Mouse (Mus musculus): ENCODE measurements around the gene Cecr2.

Gene Cecr2

GRCm38 (mm10) chr6:120666761-120667421 lies 722 bp downstream of the Cecr2 start:
- in situ Hi-C loops (cut with MboI; ENCODE audit: unreplicated experiment in 2 of 2), result no loop called here

GRCm38 (mm10) chr6:120667422-120667781 lies 1.2 kb downstream of the Cecr2 start:
- in situ Hi-C loops (cut with MboI; ENCODE audit: unreplicated experiment in 2 of 2), result no loop called here

DNA sequence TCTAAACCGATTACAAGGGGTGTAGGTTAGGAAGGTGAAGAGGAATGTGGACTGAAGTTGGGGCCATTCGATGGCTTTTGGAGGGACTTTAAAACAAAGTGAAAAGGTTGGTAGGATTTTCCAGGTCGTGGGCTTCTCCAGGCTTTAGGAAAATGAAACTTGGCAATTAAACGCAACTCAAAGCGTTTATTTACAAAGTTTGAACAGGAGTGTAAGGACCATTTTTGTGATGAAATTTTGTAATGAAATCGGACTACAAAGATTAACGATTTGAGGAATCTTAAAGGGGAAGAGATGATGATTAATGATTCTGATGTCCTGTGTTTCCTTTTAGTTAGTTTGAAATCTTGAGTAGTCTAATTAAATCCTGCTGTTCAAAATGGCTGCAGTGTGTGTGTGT lies 1.7 kb downstream of the Cecr2 start:
- in situ Hi-C loops (cut with MboI; ENCODE audit: unreplicated experiment in 2 of 2), result no loop called here

GRCm38 (mm10) chr6:120674121-120674520 lies 8.0 kb downstream of the Cecr2 start:
- in situ Hi-C loops (cut with MboI; ENCODE audit: unreplicated experiment in 2 of 2), result loop anchor here (10.0 kb wide), 2 partner anchors 51 to 69 kb away; no protein-coding TSS in a partner anchor

DNA sequence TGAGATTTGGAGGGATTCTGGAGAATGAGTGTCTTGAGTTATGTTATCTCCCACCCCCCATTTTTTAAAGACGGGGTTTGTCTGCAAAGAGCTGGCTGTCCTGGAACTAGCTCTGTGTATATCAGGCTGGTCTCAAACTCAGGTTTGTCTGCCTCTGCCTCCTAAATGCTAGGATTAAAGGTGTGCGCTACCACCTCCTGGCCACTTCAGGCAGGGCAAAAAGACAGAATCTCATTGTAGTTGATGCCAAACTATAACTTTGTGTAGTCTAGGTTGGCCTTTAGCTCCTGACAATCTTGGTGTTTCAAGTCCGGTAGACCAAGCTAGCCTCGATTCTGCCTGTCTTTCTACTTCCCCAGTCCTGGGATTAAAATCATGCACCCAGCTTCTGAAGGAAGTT lies 8.7 kb downstream of the Cecr2 start:
- in situ Hi-C loops (cut with MboI; ENCODE audit: unreplicated experiment in 2 of 2), result loop anchor here (10.0 kb wide), 2 partner anchors 50 to 70 kb away; no protein-coding TSS in a partner anchor

GRCm38 (mm10) chr6:120675979-120676378 lies 9.8 kb downstream of the Cecr2 start:
- in situ Hi-C loops (cut with MboI; ENCODE audit: unreplicated experiment in 2 of 2), result loop anchor here (10.0 kb wide), 2 partner anchors 49 to 71 kb away; no protein-coding TSS in a partner anchor

- in situ Hi-C loops (cut with MboI; ENCODE audit: unreplicated experiment in 2 of 2), result no loop called here
Observed at GRCm38 (mm10) chr6:120683351-120683750, 17.2 kb downstream of the Cecr2 start.

DNA sequence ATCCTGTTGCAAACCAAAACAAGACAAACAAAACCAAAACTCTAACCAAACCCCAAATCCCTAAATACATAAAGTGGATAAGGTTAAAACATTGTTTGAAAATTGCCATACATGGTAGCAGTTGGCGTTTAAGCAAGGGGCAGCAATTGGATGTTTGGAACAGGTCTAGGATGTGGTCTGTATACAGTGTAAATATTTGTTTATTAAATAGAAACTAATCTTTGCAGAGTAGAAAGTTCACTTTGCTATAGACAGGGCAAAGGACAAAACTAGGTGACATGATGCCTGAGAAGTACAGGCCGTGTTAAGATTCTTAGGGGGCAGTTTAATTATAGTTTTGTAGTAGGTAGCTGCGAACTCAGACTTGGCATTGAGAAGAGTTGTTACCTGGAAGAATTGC lies 18.6 kb downstream of the Cecr2 start:
- in situ Hi-C loops (cut with MboI; ENCODE audit: unreplicated experiment in 2 of 2), result no loop called here

GRCm38 (mm10) chr6:120686872-120687650 lies 20.9 kb downstream of the Cecr2 start:
- in situ Hi-C loops (cut with MboI; ENCODE audit: unreplicated experiment in 2 of 2), result no loop called here

DNA sequence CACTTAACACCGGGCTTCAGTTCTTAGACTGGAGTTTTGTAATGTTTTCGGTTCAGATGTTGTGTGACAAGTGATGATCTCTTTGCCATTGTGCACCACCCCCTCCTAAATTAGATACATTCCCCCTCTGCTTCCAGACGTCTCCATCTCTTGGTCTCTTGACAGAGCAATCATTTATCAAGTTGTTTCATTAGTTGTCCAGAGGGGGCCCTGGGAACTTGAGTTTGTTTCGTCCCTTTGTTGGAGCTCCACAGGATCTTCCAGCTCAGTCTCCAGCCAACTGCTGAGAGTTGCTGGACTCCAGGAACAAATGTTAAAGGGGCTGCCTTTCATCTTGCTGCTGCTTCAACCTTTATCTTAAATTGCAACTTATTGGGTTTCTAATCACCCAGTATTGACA lies 34.1 kb downstream of the Cecr2 start:
- in situ Hi-C loops (cut with MboI; ENCODE audit: unreplicated experiment in 2 of 2), result no loop called here

DNA sequence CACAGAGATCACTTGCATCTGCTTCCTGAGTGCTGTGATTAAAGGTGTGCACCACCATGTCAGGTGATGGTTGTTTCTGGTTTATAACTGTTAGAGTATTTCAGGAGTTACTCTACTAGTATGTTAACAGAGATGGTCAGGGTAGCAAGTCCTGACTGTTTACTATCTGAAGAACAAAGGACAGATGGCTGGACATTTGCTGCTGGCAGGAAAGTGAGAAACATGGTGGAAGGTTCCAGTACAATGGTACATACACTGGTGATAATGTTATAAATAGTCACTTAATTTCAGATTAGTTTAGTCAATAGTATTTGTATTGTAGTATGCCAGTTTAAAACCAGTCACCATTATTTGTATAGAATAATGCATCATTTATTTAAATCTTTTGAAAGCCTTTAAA lies 38.2 kb downstream of the Cecr2 start:
- in situ Hi-C loops (cut with MboI; ENCODE audit: unreplicated experiment in 2 of 2), result no loop called here

GRCm38 (mm10) chr6:120708759-120709158 lies 42.6 kb downstream of the Cecr2 start:
- in situ Hi-C loops (cut with MboI; ENCODE audit: unreplicated experiment in 2 of 2), result no loop called here

DNA sequence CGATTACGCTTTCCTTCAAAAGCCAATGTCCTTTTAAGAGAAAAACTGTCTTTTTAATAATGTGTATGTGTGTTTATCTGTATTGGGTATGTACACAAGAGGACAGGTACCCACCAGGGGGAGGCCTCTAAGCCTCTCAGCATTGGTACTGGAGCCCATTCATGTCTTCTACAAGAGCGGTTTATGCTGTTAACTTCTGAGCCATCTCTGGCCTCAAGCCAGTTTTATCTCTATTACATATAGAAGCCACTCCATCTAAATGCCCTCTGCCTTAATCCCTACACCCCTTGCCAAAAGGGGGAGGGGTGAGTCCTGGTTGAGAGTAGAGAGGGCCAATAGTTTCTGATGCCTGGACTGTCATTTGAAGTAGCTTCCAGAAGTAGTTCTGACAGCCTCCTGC lies 48.6 kb downstream of the Cecr2 start:
- in situ Hi-C loops (cut with MboI; ENCODE audit: unreplicated experiment in 2 of 2), result no loop called here

GRCm38 (mm10) chr6:120715227-120715626 lies 49.1 kb downstream of the Cecr2 start:
- in situ Hi-C loops (cut with MboI; ENCODE audit: unreplicated experiment in 2 of 2), result no loop called here

DNA sequence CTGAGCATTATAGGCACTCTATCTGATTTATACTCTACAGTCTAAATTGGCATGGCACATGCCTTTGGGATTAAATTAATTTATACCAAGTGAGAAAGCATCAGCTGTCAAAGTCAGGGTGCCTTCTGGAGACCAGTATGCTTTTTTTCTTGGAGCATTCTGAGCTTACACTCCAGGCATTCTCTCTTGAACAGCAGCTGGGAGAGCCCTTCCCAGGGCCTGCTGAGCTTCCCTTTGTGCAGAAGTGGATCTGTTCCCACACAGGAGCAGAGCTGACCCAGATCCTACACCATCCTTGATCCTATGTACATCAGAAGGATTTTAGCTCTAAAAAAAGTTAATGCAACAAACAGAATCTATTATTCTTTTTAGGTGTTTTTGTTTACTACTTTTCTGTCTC lies 49.7 kb downstream of the Cecr2 start:
- in situ Hi-C loops (cut with MboI; ENCODE audit: unreplicated experiment in 2 of 2), result no loop called here

- in situ Hi-C loops (cut with MboI; ENCODE audit: unreplicated experiment in 2 of 2), result no loop called here
Observed at GRCm38 (mm10) chr6:120716531-120716984, 50.4 kb downstream of the Cecr2 start.

DNA sequence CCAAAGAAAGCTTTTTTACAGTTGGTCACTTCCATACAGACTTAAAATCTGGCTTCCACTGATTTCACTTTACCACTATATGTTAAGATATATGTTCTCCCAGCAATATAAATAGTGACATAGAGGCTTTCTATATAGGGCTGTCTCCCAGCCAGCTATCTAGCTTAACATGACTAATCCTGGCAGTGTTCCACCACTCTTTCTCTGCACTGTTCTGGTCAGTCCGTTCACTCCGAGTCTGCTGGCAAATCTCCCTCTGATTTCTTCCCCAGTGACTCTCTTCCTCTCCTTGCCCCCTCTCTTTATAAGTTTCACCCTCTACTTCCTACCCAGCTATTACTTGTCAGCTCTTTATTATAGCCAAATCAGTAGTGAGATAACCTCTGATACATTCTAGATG lies 59.8 kb downstream of the Cecr2 start:
- in situ Hi-C loops (cut with MboI; ENCODE audit: unreplicated experiment in 2 of 2), result loop anchor here in 1 of 2 experiments (10.0 kb wide), 1 partner anchor 51 kb away; no protein-coding TSS in a partner anchor

DNA sequence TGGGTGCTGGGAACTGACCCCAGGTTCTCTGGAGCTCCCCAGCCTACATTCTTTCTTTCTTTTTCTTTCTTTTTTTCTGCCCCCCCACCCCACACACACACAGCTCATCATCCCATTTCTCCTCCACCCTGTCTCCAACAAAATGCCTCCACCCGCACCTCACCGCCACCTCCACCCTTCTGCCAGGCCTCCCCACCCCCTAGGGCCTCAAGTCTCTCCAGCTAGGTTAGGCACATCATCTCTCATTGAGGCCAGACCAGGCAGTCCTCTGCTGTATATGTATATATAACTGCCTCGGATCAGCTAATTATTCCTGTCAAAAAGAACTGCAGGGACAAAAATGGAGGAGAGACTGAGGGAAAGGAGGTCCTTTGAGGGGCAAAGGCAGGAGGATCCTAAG lies 69.8 kb downstream of the Cecr2 start:
- in situ Hi-C loops (cut with MboI; ENCODE audit: unreplicated experiment in 2 of 2), result loop anchor here (5.0 to 10.0 kb wide), 3 partner anchors 84 to 199 kb away; no protein-coding TSS in a partner anchor

DNA sequence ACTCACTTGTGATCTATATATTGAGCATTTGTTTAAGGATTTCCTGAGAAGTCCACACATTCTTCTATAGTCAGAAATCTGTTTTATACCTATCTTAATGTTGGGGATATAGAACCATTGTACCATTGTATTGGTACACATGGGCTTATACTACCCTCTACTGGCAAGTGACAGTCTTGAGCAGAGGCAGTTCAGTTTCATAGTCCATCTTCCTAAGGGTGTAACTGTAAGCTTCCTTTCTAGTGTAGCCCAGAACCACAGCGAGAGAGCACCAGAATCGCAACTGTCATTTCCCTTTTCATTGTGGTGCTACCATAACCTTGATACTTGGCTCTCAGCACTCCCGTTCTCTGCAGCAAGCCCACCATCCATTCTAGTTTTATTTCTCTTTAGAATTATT lies 70.4 kb downstream of the Cecr2 start:
- in situ Hi-C loops (cut with MboI; ENCODE audit: unreplicated experiment in 2 of 2), result loop anchor here (5.0 to 10.0 kb wide), 3 partner anchors 84 to 199 kb away; no protein-coding TSS in a partner anchor

GRCm38 (mm10) chr6:120743130-120743529 lies 77.0 kb downstream of the Cecr2 start:
- in situ Hi-C loops (cut with MboI; ENCODE audit: unreplicated experiment in 2 of 2), result no loop called here

DNA sequence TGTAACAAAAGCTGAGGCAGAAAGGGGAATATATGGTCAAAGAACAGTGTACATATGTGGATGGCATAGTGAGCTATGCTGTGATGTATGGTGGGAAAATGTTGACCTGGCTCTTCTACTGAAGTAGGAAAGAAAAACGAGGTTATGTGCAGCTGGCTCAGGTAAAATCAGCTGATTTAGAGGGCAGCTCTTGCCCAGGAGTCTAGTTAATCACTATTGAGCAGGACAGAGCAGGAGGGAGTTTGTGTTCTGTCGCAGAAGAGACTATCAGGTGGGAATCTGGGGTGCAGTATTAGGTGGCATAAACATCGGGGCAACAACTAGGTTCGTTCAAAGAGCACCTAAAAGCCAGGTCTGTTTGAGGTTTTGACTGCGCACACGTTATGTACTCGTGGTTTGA lies 78.1 kb downstream of the Cecr2 start:
- in situ Hi-C loops (cut with MboI; ENCODE audit: unreplicated experiment in 2 of 2), result no loop called here

DNA sequence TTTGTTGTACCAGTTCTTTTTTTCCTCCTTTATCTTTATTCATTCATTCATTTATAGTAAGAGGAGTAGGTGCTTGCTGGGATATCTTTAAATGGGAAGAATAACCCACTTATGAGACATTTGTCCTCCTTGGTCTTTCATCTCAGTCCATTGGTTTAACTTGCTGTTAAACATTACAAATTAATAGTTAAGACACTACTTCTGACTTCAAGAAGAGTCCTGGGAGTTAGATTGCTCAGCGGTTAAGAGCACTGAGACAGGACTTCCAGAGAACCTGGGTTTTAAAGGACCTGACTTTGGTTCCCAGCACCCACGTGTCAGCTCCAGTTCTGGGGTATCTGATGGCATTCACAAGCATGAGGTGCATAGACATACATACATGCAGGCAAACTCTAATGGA lies 80.2 kb downstream of the Cecr2 start:
- in situ Hi-C loops (cut with MboI; ENCODE audit: unreplicated experiment in 2 of 2), result no loop called here
